Mouse (Mus musculus) liver, postnatal 0 days (tissue): ENCODE measurements at regions not wholly inside any gene's neighbourhood (a gene's known extent, or its start where the extent isn't known, plus 50 kb on each side); places are given as distances from the start of the nearest gene placed in this dataset.

Experiments used
- ATAC-seq: fragments of 200-750 bp; cut with Nextera tagmentation; 2 replicates; pipeline ENCODE4 v1.8.0; 2017; ENCODE audit warnings: mild to moderate bottlenecking, moderate library complexity
- DNase-seq: peaks from one replicate; pipeline ENCODE4 v3.0.0-alpha.2; 2016
- H3K27ac ChIP-seq: fragments of 300-500 bp; sonication (generic); 2 replicates; pipeline ENCODE4 v1.5.1; 2014; ENCODE audit warnings: antibody characterized with exemption, moderate library complexity, mild to moderate bottlenecking, low read depth
- H3K27me3 ChIP-seq: fragments of 300-500 bp; sonication (generic); 2 replicates; pipeline ENCODE4 v1.6.1; 2014; ENCODE audit warnings: low read length, control low read depth, mixed read lengths; ENCODE audit not compliant: insufficient read depth
- H3K36me3 ChIP-seq: fragments of 300-500 bp; sonication (generic); replicated peaks from 2 replicates; pipeline ENCODE4 v1.6.1; 2014; ENCODE audit warnings: mild to moderate bottlenecking, control low read depth, low read length, moderate library complexity, mixed read lengths; ENCODE audit not compliant: insufficient read depth
- H3K4me1 ChIP-seq: fragments of 300-500 bp; sonication (generic); 2 replicates; pipeline ENCODE4 v1.6.1; 2014; ENCODE audit warnings: antibody characterized with exemption, mild to moderate bottlenecking, control low read depth; ENCODE audit not compliant: insufficient read depth
- H3K4me2 ChIP-seq: fragments of 300-500 bp; sonication (generic); 2 replicates; pipeline ENCODE4 v1.6.1; 2014; ENCODE audit warnings: low read depth, mild to moderate bottlenecking, low read length, moderate library complexity, mixed read lengths
- H3K4me3 ChIP-seq: fragments of 300-500 bp; sonication (generic); 2 replicates; pipeline ENCODE4 v1.5.1; 2014; ENCODE audit warnings: low read depth, low read length
- H3K9ac ChIP-seq: fragments of 300-500 bp; sonication (generic); replicated peaks from 2 replicates; pipeline ENCODE4 v1.6.1; 2014; ENCODE audit warnings: mild to moderate bottlenecking, moderate library complexity
- H3K9me3 ChIP-seq: fragments of 300-500 bp; sonication (generic); 2 replicates; pipeline ENCODE4 v1.6.1; 2016; ENCODE audit warnings: mild to moderate bottlenecking, control low read depth, low read length, mixed read lengths
- CTCF ChIP-seq: sonication (generic); IDR thresholded peaks from 2 replicates; pipeline ENCODE4 v1.5.1; 2016; ENCODE audit warnings: antibody characterized with exemption, low read depth
- EP300 ChIP-seq: IDR thresholded peaks from 2 replicates; pipeline ENCODE4 v1.6.1; 2016; ENCODE audit warnings: antibody characterized with exemption, low read depth, mild to moderate bottlenecking
- WGBS: fragments of 180-500 bp; shearing (Covaris S2); extraction: QIAGEN DNeasy Blood & Tissue Kit; methylation state at CpG from one replicate; pipeline ENCODE4 v1.1.7; 2014; ENCODE audit not compliant: insufficient replicate concordance; 5-methylcytosine and 5-hydroxymethylcytosine counted together

DNA sequence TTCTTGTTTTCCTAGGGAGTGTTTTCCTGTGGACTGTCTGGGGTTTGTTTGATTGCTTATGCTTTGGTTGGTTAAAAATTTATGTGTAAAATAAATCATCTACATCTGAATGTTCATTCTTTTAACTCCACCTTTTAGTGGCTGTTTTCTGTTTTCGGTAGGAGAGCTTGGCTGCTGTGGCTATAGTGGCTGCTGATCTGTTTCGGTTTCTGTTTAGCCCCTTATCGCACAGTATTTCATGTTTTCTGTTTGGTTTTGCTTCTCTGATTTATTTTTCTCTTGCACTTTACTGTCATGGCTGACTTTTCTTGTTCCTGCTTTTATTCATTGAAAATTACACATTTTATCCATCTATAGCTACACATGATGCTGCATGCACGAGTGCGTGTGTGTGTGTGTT is 206.0 kb upstream of the Hs6st1 start:
- ATAC-seq (no peak), DNase-seq (no peak)
- no peak overlapping the region for H3K4me2 ChIP-seq
- no peak for TF ChIP-seq EP300
- TF ChIP-seq CTCF = no peak
- H3K4me3 ChIP-seq = no peak overlapping the region
- H3K9ac ChIP-seq = no peak overlapping the region
- no peaks in the 10 kb centered on the region for H3K27me3 ChIP-seq
- H3K27ac ChIP-seq = no peak overlapping the region
- H3K4me1 ChIP-seq = no peaks in the 10 kb centered on the region; the same call in 1 of the 2 replicates
- WGBS = 73% methylated on average over 5 of the region's 5 CpGs
- no peaks in the 10 kb centered on the region for H3K36me3 ChIP-seq
- no peaks in the 10 kb centered on the region for H3K9me3 ChIP-seq

GRCm38 (mm10) chr1:35862661-35863060 is 205.5 kb upstream of the Hs6st1 start:
- H3K36me3 ChIP-seq = no peaks in the 10 kb centered on the region
- H3K27ac ChIP-seq = no peak overlapping the region
- H3K4me2 ChIP-seq = no peak overlapping the region
- H3K27me3 ChIP-seq = no peaks in the 10 kb centered on the region
- no peaks in the 10 kb centered on the region; the same call in 1 of the 2 replicates for H3K4me1 ChIP-seq
- ATAC-seq = no peak
- WGBS = 61% methylated on average over 2 of the region's 2 CpGs
- no peak overlapping the region for H3K4me3 ChIP-seq
- H3K9ac ChIP-seq = no peak overlapping the region
- no peak for DNase-seq
- H3K9me3 ChIP-seq = no peaks in the 10 kb centered on the region
- TF ChIP-seq EP300 = no peak

DNA sequence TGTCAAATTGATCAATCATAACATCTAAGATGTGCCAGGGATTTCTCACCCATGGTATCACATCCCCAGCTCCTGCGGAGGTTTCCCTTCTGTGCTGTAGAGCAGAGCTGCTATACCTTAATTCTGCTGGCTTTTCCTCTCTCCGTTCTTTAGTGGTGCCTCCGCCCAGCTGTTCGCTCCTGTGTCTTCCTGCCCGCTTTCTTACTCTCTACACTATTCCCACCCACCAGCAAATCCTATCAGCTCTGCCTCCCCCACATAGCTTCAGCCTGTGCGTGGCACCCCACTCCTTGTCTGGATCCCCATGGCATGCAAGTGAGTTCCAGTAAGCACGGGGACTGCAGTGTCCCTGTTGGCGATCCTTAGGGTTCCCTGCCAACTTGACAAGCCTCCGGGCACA is 204.0 kb upstream of the Hs6st1 start:
- TF ChIP-seq EP300 (no peak), CTCF (no peak)
- 84% methylated on average over 9 of the region's 9 CpGs for WGBS

GRCm38 (mm10) chr1:35865263-35865662 is 202.9 kb upstream of the Hs6st1 start:
- H3K9ac ChIP-seq = no peak overlapping the region
- H3K36me3 ChIP-seq = no peaks in the 10 kb centered on the region
- no peak overlapping the region for H3K4me2 ChIP-seq
- no peak overlapping the region for H3K4me3 ChIP-seq
- H3K9me3 ChIP-seq = no peaks in the 10 kb centered on the region
- no peaks in the 10 kb centered on the region; the same call in 1 of the 2 replicates for H3K4me1 ChIP-seq
- TF ChIP-seq CTCF = no peak
- 64% methylated on average over 6 of the region's 6 CpGs for WGBS
- ATAC-seq (no peak), DNase-seq (no peak)
- no peaks in the 10 kb centered on the region for H3K27me3 ChIP-seq
- H3K27ac ChIP-seq = no peak overlapping the region

More for the DNA sequence above, 204.0 kb upstream of the Hs6st1 start:
- Histone ChIP-seq H3K4me1 (no peaks in the 10 kb centered on the region; the same call in 1 of the 2 replicates), H3K9ac (no peak overlapping the region), H3K27ac (no peak overlapping the region), H3K9me3 (no peaks in the 10 kb centered on the region), H3K36me3 (no peaks in the 10 kb centered on the region), H3K27me3 (no peaks in the 10 kb centered on the region), H3K4me2 (no peak overlapping the region), H3K4me3 (no peak overlapping the region)
- no peak for DNase-seq
- no peak for ATAC-seq

DNA sequence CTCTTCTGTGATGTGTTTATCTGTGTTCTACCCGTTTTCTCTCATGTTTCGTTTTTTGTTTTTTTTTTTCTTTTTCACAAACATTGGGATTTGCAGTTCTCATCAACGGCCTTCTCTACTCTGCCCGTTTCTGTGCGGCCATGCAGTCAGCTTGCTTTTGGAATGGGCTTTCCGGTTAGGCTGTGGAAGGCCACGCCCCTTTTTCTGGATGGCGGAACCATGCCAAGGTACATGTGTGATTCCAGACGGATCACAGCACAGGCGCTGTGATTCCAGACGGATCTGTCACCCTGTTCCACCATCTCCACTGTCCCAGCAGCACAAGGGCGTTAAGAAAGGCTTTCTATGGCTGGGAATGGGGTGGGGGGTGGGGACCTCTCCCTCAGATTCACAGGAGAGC is 201.6 kb upstream of the Hs6st1 start:
- H3K9ac ChIP-seq = no peak overlapping the region
- H3K27ac ChIP-seq = no peak overlapping the region
- H3K9me3 ChIP-seq = no peaks in the 10 kb centered on the region
- ATAC-seq (no peak), DNase-seq (no peak)
- no peak overlapping the region for H3K4me3 ChIP-seq
- peaks cover 2% of the 10 kb centered on the region; the same call in 1 of the 2 replicates for H3K4me1 ChIP-seq
- H3K4me2 ChIP-seq = no peak overlapping the region
- H3K27me3 ChIP-seq = no peaks in the 10 kb centered on the region
- no peaks in the 10 kb centered on the region for H3K36me3 ChIP-seq
- 75% methylated on average over 12 of the region's 12 CpGs for WGBS
- TF ChIP-seq CTCF = no peak

DNA sequence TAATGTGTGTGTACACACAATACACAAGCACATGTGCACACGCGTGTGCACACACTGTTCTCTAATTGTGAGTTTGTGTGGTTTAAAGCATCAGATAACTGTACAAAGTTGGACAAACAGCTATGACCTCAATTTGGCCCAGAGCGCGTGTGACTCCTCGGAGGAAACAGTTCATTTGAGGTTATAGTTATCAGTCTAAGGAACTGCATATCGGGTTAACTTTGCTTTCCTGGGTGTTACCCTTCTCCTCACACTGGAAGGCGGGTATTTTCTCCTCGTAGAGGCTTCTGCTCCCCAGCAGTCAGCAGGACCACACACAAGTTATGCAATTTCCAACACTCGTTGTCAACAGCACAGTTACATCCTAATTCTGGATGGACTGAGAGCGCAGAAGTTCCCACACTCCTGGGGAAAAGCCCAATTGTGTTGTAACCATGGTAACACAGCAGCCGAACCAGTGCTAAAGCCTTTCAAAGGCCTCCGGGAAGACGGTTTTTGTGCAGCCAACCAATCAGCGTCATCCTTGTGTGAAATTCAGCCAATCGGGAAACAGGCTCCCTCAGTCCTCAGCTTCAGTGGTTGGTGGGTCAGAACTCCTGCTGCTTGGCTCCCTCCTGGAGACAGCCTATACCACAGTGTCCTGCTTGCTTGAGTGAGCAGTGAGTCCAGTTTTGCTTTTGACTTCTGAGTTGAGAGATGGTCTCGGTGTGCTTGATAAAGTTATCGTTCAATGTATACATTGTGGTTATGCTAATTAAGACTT is 198.6 kb upstream of the Hs6st1 start:
- no peaks in the 10 kb centered on the region for H3K27me3 ChIP-seq
- DNase-seq = no peak
- H3K9ac ChIP-seq = no peak overlapping the region
- ATAC-seq = peak; percentile 40
- 0 out of 2 replicates have a peak, but pooled peaks cover 2% of the 10 kb centered on the region for H3K4me1 ChIP-seq
- H3K36me3 ChIP-seq = no peaks in the 10 kb centered on the region
- H3K9me3 ChIP-seq = no peaks in the 10 kb centered on the region
- no peak for TF ChIP-seq CTCF
- TF ChIP-seq EP300 = no peak
- no peak overlapping the region for H3K4me3 ChIP-seq
- 38% methylated on average over 17 of the region's 17 CpGs for WGBS
- H3K27ac ChIP-seq = no peak overlapping the region
- no peak overlapping the region for H3K4me2 ChIP-seq
